Mouse (Mus musculus) intestine, embryonic 14.5 days (tissue): ENCODE measurements around the gene Tmem190. TPM values are rescaled to one million over a fixed set of nuclear protein-coding genes. Genes with fewer than 3 reads are reported as not detected.
"Not testable (repeated sequence)": the region's sequence is repeated elsewhere in the genome, so short reads cannot be mapped to it uniquely, and the experiment has no call there.

Experiments
- ATAC-seq: fragments of 200-750 bp; cut with Nextera tagmentation; replicated peaks from 2 replicates; pipeline ENCODE4 v1.8.0; 2017; ENCODE audit warnings: low read depth, moderate number of reproducible peaks, moderate TSS enrichment, moderate library complexity; ENCODE audit not compliant: low FRiP score, low TSS enrichment
- DNase-seq: peaks from one replicate; pipeline ENCODE4 v3.0.0-alpha.2; 2018; ENCODE audit warnings: low spot score
- H3K27ac ChIP-seq: fragments of 300-500 bp; sonication (generic); 2 replicates; pipeline ENCODE4 v1.5.1; 2014; ENCODE audit warnings: low read depth, mild to moderate bottlenecking, control low read depth
- H3K27me3 ChIP-seq: fragments of 300-500 bp; sonication (generic); replicated peaks from 2 replicates; pipeline ENCODE4 v1.6.1; 2014; ENCODE audit warnings: low read length, control low read depth; ENCODE audit not compliant: control insufficient read depth, insufficient read depth
- H3K36me3 ChIP-seq: fragments of 300-500 bp; sonication (generic); 2 replicates; pipeline ENCODE4 v1.6.1; 2014; ENCODE audit warnings: low read length, control low read depth; ENCODE audit not compliant: control insufficient read depth, insufficient read depth
- H3K4me1 ChIP-seq: fragments of 300-500 bp; sonication (generic); replicated peaks from 2 replicates; pipeline ENCODE4 v1.6.1; 2014; ENCODE audit warnings: low read length, control low read depth, mixed read lengths; ENCODE audit not compliant: control insufficient read depth, insufficient read depth
- H3K4me2 ChIP-seq: fragments of 300-500 bp; sonication (generic); 2 replicates; pipeline ENCODE4 v1.6.1; 2014; ENCODE audit warnings: low read length
- H3K4me3 ChIP-seq: fragments of 300-500 bp; sonication (generic); 2 replicates; pipeline ENCODE4 v1.5.1; 2014; ENCODE audit warnings: low read depth, low read length, control low read depth, mixed read lengths
- H3K9ac ChIP-seq: fragments of 300-500 bp; sonication (generic); 2 replicates; pipeline ENCODE4 v1.6.1; 2014; ENCODE audit warnings: mild to moderate bottlenecking, low read length
- H3K9me3 ChIP-seq: fragments of 300-500 bp; sonication (generic); 2 replicates; pipeline ENCODE4 v1.6.1; 2016; ENCODE audit warnings: low read length, control low read depth; ENCODE audit not compliant: control insufficient read depth
- WGBS: fragments of 180-500 bp; shearing (Covaris S2); extraction: QIAGEN DNeasy Blood & Tissue Kit; methylation state at CpG from one replicate; pipeline ENCODE4 v1.1.7; 2014; 5-methylcytosine and 5-hydroxymethylcytosine counted together
- polyA plus RNA-seq: library from polyadenylated mRNA; unstranded; fragments of >200 nt; fragmentation: Nextera tagmentation; extraction: Ambion mirVana; gene quantifications from 2 replicates; pipeline ENCODE4 v1.2.1, GENCODE M21; 2014

Tmem190 gene
- polyA plus RNA-seq, 1 experiment from 2014 or later, result not detected

DNA sequence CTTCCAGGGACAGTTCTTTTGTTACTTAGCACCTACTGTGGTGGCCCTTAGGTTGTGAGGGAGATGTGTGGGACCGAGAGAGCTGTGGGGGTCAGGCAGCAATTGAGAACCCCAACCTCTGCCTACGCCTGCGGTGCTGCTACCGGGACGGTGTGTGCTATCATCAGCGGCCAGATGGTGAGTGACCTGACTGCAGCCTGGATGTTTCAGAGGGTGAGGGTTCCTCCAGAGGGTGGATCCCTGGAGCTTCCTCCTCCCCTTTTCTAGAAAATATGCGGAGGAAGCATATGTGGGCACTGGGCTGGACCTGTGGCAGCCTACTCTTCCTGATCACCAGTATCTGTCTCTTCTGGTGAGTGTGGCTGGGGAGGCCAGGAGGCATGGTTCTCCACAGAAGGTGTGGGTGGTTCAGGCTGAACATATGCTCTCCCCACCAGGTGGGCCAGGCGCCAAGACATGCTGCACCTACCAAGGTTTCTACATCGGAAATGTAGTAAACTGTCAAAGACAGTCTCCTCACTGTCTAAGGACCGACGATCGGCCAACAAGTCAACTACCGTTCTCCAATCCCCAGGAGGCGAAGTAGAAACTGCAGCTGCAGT lies 1.0 kb downstream of the Tmem190 start:
- Histone ChIP-seq H3K4me2 (no peak overlapping the region), H3K27ac (no peak overlapping the region), H3K9ac (no peak overlapping the region), H3K27me3 (peaks cover 6% of the 10 kb centered on the region), H3K9me3 (no peaks in the 10 kb centered on the region), H3K36me3 (no peaks in the 10 kb centered on the region), H3K4me3 (no peak overlapping the region), H3K4me1 (peaks cover 9% of the 10 kb centered on the region; the same call in 1 of the 2 replicates)
- 79% methylated on average over 14 of the region's 14 CpGs for WGBS
- DNase-seq, result no peak
- no peak for ATAC-seq

DNA sequence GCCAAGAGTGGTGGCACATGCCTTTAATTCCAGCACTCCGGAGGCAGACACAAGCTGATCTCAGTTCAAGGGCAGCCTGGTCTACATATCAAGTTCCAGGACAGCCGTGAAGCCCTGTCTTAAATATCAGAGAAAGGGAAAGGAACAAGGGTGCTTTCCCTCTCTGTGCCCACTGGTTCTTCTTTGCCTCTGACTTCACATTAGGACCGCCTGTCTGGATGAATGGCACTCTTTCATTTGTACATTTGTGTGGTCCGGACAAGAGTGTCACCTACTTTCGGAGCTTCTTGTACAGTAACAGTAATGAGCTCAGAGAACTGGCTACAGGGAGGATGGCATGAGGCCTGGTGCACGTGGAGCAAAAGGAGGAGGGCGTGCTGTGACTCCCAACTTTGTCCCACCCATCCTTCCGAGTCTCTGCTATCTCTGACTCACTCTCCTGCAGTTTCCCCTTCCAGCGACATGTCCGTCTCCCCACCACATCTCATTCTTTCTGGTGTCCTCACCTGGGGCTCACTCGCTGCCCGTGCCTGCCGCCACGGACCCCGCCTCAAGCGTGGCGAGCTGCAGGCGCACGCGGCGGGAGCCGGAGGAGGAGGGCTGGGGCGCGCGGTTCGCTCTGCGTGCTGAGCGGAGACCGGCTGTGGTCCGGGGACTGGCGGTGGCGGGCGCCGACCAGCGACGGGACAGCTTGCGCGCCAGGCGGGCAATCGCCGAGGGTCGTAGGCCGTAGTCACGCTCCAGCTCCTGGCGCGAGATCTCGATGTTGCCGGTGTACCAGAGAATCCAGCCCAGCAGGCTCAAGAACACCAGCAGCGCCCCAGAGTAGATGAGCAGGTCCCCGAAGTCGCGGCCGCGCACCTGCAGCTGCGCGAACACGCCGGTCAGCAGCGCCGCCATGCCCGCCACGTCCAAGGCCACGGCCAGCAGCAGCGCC lies 6.0 kb downstream of the Tmem190 start:
- 3% methylated on average over 61 of the region's 64 CpGs for WGBS
- ATAC-seq (peak; percentile 54), DNase-seq (peak; percentile 88)
- Histone ChIP-seq H3K4me3 (peak overlapping the region; percentile 51), H3K27ac (peak overlapping the region; percentile 82), H3K27me3 (0 out of 2 replicates have a peak, but pooled peaks cover 6% of the 10 kb centered on the region), H3K4me1 (peaks cover 2% of the 10 kb centered on the region; the same call in 1 of the 2 replicates), H3K9me3 (no peaks in the 10 kb centered on the region), H3K4me2 (peak overlapping the region; percentile 78), H3K36me3 (peaks cover 2% of the 10 kb centered on the region), H3K9ac (peak overlapping the region; percentile 79)

DNA sequence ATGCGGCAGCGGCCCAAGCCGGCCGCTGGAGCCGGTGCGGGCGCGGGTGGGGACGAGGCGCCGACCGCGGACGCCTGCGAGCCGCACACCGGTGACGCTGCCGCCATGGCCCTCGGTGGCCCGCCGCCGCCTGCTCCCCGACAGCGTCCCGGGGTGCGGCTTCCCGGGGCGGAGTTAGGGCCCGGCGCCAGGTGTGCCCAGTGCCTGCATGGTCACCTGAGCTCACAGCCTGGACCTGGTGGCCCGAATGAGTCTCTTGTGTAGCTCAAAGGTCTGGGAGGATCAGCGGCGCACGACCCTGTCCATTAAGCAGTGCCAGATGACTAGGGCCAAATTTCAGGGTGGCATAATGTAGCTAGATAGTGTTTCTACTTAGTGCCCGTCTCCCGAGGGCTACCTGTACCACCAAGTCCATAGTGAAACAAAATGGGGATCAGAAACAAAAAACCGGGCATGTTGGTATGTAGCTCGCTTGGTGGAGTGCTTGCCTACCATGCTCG lies 6.7 kb downstream of the Tmem190 start, which contains the start of gene Tmem238:
Gene Tmem238 (minus strand): TSS at position 221 of the 500 bp plus-strand sequence.
- ATAC-seq (peak; percentile 58), DNase-seq (peak; percentile 78)
- 9% methylated on average over 36 of the region's 40 CpGs for WGBS
- H3K9ac ChIP-seq, result peak within 1 kb of the TSS; percentile 79
- H3K27me3 ChIP-seq, result 0 out of 2 replicates have a peak, but pooled peaks cover 6% of the 10 kb centered on the region
- H3K36me3 ChIP-seq, result peaks cover 9% of the 10 kb centered on the region
- no peaks in the 10 kb centered on the region for H3K9me3 ChIP-seq
- H3K4me2 ChIP-seq, result peak within 1 kb of the TSS; percentile 78
- peak within 1 kb of the TSS; percentile 51 for H3K4me3 ChIP-seq
- peak within 1 kb of the TSS; percentile 82 for H3K27ac ChIP-seq
- peaks cover 7% of the 10 kb centered on the region; the same call in 1 of the 2 replicates for H3K4me1 ChIP-seq

DNA sequence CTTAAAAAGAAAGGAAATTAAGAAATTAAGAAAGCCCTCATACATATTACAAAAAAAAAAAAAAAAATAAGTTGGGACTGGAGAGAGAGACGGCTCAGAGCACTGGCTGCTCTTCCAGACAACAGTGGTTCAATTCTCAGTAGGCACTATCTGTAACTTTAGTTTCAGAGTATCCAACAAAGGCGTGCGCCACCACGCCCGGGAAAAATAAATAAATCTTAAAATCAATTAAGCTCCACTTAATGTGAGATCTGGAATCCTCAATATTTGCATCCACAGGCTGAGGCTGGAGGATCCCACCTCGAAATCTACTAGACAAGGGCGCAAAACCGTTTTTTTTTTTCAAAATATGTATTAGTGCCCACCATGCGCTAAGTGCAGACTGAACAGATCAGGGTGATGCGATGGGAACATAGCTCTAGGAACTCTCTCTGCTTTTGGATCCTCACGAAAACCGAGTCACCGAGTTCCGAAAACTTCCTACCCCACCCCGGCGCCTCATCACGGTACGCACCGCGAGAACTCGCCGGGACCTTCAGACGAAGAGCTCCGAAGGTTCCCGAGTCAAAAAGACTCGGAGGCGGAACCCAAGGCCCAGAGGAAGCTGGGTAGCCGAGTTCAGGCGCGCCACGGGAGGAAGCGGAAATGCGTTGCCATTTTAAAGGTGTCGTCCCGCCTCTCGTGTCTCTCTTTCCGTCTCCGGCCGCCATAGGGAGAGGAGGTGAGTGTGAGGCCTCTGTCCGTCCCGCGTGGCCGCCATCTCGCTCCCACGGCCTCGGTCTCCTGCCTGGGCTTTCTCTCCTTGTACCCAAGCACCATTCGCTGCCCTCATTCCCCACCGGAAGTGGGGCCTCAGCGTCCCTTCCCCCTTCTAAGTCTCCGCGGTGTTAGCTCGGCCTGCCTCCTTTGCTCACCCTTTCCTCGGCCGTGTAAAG lies 9.8 kb downstream of the Tmem190 start, which contains the start of gene Rpl28:
Gene Rpl28 (plus strand): TSS at position 597 of the 935 bp plus-strand sequence.
- Histone ChIP-seq H3K9ac (peak within 1 kb of the TSS; percentile 97), H3K4me3 (peak within 1 kb of the TSS; percentile 75), H3K4me2 (peak within 1 kb of the TSS; percentile 90), H3K36me3 (peaks cover 40% of the 10 kb centered on the region), H3K27me3 (0 out of 2 replicates have a peak, but pooled peaks cover 6% of the 10 kb centered on the region), H3K27ac (peak within 1 kb of the TSS; percentile 96), H3K9me3 (no peaks in the 10 kb centered on the region), H3K4me1 (peaks cover 7% of the 10 kb centered on the region; the same call in 1 of the 2 replicates)
- DNase-seq (peak; percentile 95), ATAC-seq (peak; percentile 77)
- 1% methylated on average over 54 of the region's 54 CpGs for WGBS

DNA sequence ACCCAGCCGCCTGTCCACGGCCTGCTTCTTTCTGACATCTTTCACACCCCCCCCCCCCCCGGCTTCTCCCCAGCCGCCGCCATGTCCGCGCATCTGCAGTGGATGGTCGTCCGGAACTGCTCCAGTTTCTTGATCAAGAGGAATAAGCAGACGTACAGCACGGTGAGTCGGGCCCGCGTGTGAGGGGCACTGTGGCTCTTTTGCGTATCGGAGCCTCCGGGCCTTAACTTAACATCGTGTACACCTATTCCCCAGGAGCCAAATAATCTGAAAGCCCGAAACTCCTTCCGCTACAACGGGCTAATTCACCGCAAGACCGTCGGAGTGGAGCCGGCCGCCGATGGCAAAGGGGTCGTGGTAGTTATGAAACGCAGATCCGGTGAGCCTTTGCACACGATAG lies 10.5 kb downstream of the Tmem190 start:
- Histone ChIP-seq H3K27ac (peak overlapping the region; percentile 85), H3K36me3 (peaks cover 42% of the 10 kb centered on the region), H3K4me3 (peak overlapping the region; percentile 75), H3K9ac (peak overlapping the region; percentile 97), H3K4me2 (peak overlapping the region; percentile 90)
- H3K27me3 ChIP-seq, H3K9me3 ChIP-seq, H3K4me1 ChIP-seq, DNase-seq: not testable (repeated sequence)
- ATAC-seq, result 0 out of 2 replicates have a peak, but pooled peaks have one; percentile 0
- WGBS, result 1% methylated on average over 31 of the region's 31 CpGs

DNA sequence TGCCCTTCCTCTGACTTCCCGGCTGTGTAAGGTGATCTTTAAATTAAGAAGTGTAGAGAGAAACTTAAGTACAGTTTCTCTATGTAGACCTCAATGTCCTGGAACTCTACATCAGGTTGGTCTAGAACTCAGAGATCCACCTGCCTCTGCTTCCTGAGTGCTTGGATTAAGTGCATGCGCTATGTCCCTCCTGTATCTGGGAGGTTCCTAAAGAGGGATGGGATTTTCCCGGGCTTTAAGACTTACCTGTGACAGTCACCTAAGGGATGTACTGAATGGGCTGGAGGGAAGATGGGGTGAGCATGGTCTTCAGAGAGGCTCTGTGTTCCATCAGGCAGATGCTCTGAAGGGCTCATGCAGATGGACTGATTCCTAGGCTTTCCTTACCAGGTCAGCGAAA lies 10.9 kb downstream of the Tmem190 start:
- Histone ChIP-seq H3K9ac (peak overlapping the region; percentile 97), H3K27me3 (0 out of 2 replicates have a peak, but pooled peaks cover 3% of the 10 kb centered on the region), H3K9me3 (no peaks in the 10 kb centered on the region), H3K4me3 (peak overlapping the region; percentile 75), H3K4me1 (peaks cover 7% of the 10 kb centered on the region; the same call in 1 of the 2 replicates), H3K36me3 (peaks cover 42% of the 10 kb centered on the region), H3K27ac (peak overlapping the region; percentile 85; the same call in 1 of the 2 replicates), H3K4me2 (peak overlapping the region; percentile 90)
- WGBS, result 37% methylated on average over 4 of the region's 4 CpGs
- DNase-seq (no peak), ATAC-seq (no peak)

DNA sequence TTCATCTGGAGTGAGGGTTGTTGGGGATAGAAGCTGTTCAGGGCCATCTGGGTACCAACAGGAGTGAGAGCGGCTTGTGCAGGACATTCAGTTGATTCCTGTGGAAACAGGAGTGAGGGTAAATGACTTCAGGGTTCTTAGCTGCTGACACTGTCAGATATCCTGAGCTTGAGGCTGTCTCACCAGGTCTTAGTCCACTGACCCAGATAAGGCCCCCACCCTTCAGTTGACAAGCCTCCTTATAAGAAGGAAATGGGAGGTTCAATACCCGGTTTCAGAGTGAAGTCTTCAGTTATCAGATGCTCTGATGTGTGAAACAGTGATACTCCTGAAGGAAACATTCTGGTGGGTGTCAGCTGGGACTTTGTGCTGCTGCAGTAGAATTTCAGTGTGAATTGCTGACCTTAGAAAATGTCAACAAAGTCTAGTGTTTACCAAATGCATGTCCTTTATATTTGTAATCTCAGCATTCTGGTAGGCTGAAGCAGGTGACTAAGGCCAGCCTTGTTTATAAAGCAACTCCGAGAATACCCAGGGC lies 12.0 kb downstream of the Tmem190 start:
- Histone ChIP-seq H3K27ac (no peak overlapping the region), H3K36me3 (peaks cover 42% of the 10 kb centered on the region), H3K9me3 (no peaks in the 10 kb centered on the region), H3K27me3 (no peaks in the 10 kb centered on the region), H3K4me1 (peaks cover 7% of the 10 kb centered on the region; the same call in 1 of the 2 replicates), H3K4me3 (no peak overlapping the region), H3K4me2 (peak overlapping the region; percentile 90), H3K9ac (no peak overlapping the region)
- DNase-seq (no peak), ATAC-seq (no peak)
- 78% methylated on average over 3 of the region's 3 CpGs for WGBS
